Mouse (Mus musculus): ENCODE measurements at regions not wholly inside any gene's neighbourhood (a gene's known extent, or its start where the extent isn't known, plus 50 kb on each side); places are given as distances from the start of the nearest gene placed in this dataset.

DNA sequence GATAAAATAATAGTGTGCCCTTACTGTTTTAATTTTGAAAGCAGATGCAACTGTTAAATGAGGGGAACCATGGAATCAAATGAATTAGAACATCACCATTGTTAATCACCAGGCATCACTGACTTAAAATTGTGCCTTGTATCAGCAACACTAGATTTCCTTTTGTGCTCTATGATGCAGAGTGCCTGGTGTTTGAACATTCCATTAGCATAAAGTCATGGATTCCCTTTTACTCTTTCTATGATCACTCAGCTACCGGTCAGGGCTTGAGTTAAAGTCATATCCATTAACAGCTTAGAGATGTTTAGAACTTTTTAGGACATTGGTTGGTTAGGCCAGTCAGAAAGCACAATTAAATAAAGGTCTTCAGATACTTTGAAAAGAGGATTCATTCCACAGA lies 180.3 kb upstream of the Pitrm1 start:
- TF ChIP-seq CTCF (IDR thresholded peaks at IDR 0.05; ENCODE audit: low read depth) (no peak), EP300 (IDR thresholded peaks at IDR 0.05; ENCODE audit: low read depth) (no peak)
